Mouse (Mus musculus) cerebellum, postnatal 4 days (tissue): ENCODE results near the gene Clstn2.
A peak's percentile ranks its signal among the peaks of the same experiment; 100 is the strongest.

Source experiments
- DNase-seq, 2 experiments: peaks; one replicate each; pipeline ENCODE4 v3.0.0; 2022; ENCODE audit warnings: low spot score in 2 of 2, mixed read lengths in 1 of 2

The Clstn2 gene

DNA sequence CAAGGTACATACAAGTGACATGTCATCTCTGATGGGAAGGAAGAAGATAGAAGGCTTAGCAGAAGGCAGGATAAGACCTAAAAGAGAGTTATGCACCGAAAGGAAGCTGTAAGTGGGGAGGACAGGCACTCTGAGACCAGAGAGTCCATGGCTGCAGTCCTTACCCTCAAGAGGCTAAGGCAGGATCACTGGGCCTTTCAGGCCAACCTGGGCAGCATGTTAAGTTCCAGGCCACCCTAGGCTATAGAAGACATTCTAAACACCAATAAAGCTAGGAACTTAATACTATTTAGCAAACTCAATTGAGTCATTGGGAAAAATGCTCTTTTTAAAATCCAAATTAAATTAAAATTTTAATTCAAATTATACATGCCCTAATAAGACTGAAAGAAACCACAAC lies 258.0 kb downstream of the Clstn2 start:
- no peak for DNase-seq

DNA sequence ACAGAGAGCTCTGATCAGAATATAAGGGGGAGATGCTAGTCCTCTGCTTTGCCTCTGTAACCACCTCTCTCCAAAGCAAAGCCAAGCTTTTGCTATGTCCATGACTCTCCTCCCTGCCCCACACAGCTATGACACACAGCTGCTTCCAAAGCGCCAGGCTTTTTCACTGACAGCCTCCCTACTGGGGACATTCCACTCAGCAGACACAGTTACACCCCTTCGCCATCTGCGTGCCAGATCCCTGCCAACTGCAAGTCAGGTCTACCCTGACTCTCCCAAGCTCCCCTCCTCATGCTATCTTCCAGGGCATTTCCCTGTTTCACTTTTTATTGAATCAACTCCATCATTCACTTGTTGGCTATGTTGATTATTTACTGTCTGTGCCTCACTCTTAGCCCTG lies 259.1 kb downstream of the Clstn2 start:
- peak in 1 of 2 experiments; percentile 9 for DNase-seq

DNA sequence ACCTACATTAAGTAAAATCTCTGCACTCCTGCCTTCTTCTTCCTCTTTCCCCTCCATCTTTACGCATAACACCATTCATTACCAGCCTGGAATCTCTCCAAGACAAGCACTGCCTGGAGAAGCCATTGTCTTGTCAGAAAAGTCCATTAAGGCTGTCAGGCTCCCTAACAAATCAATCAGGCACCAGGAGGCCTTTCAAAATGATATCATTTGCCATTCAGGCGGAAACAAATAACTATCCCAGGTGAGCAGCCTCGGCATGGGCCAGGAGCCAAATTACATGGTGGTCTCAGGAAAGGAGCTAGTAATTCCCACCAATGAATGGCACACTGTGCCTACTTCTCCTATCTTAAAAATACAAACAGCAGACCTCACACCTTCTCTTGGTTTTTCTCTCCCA lies 260.6 kb downstream of the Clstn2 start:
- DNase-seq, result no peak

- DNase-seq, result no peak
These were observed 263.6 kb downstream of the Clstn2 start for GRCm38 (mm10) chr9:97769331-97769730.

DNA sequence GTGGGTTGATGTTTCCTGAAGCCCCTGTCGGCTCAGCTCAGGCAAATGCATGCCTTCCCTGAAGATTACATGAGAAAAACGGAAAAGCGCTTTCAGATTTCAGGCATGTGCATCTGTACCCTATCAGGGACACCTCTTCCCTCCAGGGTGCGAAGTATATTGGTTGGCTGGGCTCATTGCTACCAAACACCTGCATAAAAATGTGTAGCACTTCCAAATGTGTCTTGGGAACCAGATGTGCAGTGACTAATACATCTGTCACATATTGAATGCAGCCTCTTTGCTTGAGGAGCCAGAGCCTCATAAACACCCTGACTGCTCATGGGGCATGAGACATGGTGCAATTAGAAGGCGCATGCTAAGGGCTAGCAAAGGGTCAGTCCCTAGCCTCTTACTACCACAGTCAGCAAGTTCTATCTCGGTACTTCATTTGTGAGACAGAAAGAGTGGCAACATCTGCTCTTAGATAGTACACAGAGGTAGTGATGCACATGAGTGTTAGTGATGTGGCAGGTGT lies 267.7 kb downstream of the Clstn2 start:
- no peak for DNase-seq

- DNase-seq, result no peak
These were observed 269.9 kb downstream of the Clstn2 start for GRCm38 (mm10) chr9:97763048-97763447.

DNA sequence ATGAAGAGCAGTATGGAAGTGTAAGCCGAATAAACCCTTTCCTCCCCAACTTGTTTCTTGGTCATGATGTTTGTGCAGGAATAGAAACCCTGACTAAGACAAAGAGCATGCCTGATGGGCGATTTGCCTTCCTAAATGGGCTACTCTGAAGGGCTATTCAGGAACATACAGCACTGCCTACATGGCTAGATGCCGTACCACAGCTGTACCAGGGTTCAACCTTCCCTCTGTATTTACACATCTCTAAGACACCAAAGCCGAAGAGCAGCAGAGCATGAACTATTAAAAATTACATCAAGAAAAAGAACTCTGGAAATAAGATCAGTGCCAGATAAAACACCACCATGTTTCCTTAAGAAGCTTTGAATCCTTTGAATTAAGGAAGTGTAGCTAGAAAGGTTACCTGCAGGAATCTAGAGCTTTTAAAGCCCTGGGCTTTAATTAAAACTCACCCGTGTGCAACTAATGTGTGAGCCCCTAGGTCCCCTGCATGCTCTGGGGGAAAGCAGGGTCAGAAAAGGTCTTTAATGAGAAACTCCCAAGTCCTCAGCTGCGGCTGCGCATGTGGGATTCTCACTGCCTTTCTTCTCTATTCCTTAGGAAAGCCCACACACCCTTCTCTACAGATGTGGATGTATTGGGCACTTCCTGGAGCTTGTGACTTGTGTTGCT lies 277.2 kb downstream of the Clstn2 start:
- no peak for DNase-seq

DNA sequence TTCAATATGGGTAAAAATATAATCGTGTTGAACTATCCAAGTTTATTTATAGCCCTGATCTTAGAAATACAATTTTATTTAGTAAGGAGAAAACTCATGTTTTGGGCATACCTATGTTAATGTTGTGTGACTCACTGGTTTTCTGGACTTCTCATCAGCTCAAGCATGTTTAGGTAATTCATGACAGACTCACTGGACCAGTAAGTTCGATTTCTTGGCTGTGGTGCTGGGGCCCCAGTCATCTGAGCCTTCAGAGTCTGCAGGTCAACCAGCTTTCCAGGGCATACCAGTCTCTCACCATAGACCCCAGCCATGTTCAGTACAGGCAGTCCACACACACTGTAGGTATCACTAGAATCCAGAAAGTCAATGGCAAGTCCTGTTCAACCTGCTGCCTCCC lies 279.3 kb downstream of the Clstn2 start:
- no peak for DNase-seq

- no peak for DNase-seq
These were observed 286.4 kb downstream of the Clstn2 start for GRCm38 (mm10) chr9:97746574-97746973.

GRCm38 (mm10) chr9:97727715-97728486 lies 305.1 kb downstream of the Clstn2 start:
- no peak for DNase-seq

DNA sequence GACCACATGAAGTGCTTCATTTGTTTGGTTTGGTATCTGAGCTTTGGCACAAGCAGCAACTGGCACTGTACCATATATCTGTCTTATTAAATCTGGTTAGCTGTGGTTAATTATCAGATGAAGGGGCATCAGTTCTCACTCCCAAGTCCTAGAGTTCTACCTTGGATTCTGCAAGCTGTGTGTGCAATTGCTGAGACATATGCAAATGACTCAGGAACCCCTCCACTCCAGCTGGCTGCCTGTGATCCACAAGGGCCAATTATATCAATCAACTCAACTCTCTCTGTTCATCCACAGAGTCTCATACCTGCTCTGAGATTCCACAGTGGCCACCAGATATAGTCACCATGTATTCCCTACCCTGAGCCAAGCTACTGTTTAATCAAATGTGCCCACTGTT lies 315.3 kb downstream of the Clstn2 start:
- no peak for DNase-seq

DNA sequence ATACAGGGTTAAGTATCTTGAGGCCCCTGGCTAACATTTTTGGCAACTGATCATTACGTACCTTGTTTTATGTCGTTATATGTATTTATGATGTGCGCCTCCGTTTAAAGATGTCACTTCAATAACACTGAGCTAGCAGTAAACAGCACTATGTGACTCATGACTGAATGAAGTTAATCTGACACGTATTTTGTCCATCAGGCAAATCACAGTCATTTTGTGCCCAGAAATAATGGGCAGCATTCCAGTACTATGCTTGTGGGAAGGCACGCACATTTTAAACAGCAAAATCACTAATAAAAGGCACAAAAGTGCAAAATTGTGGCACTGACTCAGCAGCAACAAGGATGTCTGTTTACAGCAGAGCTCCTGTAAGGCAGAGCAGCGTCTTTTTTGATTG lies 316.0 kb downstream of the Clstn2 start:
- DNase-seq, result no peak

DNA sequence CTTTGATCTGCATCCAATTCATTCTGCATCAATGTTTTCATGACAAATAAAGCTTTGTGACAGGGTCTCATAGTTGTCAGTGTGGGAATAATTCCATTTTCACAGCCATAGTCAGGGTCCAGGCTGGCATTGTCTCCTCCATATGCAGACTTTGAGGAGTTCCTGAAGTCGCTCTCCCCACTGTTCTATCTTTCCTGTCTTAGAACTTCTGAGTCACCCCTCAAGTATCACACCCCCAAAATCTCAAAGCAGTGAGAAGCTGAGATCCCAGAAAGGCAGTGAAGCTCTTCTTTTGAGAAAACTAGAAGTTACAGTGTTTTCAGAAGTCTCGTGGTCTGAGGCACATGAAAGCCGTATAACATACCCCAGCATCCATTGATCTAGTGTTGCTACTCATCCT lies 320.1 kb downstream of the Clstn2 start:
- DNase-seq, result no peak

- no peak for DNase-seq
These were observed 329.0 kb downstream of the Clstn2 start for GRCm38 (mm10) chr9:97703901-97704503.

GRCm38 (mm10) chr9:97702989-97703388 lies 330.0 kb downstream of the Clstn2 start:
- DNase-seq, result no peak

DNA sequence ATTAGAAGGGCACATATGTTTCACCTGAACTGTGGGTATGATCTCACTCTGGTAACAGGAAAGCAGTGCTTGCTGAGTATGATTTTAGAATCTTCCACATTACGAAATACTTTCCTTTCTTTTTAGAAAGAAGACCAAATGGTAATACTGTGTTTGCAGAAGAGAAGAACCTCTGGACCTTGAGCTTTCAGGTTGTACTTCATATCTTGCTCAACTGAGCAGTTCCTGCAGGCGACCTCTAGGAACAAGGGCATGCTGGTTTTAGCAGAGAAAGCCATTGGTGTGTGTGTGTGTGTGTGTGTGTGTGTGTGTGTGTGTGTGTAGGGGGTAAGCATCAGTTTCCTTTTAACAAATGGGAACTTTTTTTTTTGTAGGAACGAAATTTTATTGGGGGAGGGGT lies 333.0 kb downstream of the Clstn2 start:
- DNase-seq, result no peak

GRCm38 (mm10) chr9:97699020-97699419 lies 334.0 kb downstream of the Clstn2 start:
- DNase-seq, result no peak

- no peak for DNase-seq
These were observed 334.9 kb downstream of the Clstn2 start for GRCm38 (mm10) chr9:97698071-97698470.

DNA sequence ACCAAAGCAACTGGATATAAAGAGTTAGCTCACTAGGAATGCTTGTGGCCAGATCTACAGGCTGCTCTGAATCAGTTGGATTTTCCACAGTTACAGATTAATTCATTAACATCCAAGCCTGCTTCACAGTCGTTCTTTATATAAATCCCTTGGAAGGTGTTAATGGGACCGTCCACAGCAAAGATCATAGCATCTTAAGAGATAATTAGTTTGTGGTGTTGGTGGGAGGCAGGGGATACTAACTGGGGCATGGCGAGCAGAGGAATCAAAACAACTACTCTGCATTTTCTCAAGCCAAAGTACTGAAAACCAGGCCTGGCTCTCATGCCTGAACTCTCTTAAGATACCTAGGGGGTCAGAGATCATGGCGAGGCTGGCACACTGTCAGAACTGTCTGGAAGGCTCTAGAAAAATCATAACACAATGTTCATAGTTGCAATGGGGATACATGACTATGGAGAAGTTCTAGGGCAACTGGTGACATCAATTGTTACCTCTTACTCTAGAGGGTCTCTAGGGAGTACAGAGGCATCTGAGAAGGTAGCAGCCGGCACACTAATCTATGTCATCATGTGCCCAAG lies 336.2 kb downstream of the Clstn2 start:
- no peak for DNase-seq

GRCm38 (mm10) chr9:97695278-97695677 lies 337.7 kb downstream of the Clstn2 start:
- DNase-seq, result no peak

GRCm38 (mm10) chr9:97686826-97687425 lies 346.1 kb downstream of the Clstn2 start:
- no peak for DNase-seq

DNA sequence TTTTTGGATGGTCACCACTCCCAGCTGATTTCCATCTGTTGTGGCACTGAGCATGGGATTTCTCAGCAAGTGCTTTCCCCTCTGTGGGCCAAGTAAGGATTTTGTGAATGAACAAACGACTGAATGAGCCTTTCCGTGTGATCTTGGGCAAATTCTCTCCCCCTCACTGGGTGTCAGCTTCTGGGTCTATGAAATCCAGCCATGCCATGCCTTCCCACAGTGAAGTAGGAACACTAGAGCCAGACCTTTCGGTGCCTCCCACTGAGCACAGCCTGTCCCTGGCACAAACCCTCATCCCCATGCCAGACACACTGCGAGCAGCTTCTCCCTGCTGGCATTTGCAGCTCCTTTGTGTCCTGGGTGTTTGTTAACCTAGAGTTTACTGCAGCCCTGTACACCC lies 347.3 kb downstream of the Clstn2 start:
- peak in 1 of 2 experiments; percentile 68 for DNase-seq
